Mouse (Mus musculus) liver, postnatal 0 days (tissue): ENCODE data around the gene Abhd4.

ENCODE experiments used
- CTCF ChIP-seq: sonication (generic); IDR thresholded peaks from 2 replicates; pipeline ENCODE4 v1.5.1; 2016; ENCODE audit warnings: antibody characterized with exemption, low read depth
- EP300 ChIP-seq: IDR thresholded peaks from 2 replicates; pipeline ENCODE4 v1.6.1; 2016; ENCODE audit warnings: antibody characterized with exemption, low read depth, mild to moderate bottlenecking

DNA sequence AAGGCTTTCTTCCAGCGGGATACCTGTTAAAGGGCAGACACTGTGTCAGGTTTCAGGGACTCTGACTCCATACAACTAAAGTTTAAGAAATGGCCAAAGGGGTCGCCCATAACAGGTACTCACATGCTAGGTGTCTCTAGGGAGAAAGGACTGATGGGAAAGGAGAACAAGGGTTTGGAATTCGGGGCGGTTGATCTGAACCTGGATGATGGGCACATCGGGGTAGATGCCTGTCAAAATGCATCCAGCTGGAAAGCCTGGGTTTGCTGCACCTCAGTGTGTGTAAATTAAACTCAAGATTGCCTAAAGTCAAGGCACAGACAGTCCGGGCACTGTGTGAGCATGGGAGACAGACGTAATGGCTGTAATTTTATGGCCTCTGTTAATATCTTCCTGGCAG is 25.5 kb upstream of the Abhd4 start:
- no peak for TF ChIP-seq CTCF
- no peak for TF ChIP-seq EP300
